Mouse (Mus musculus) MEL (cell line): ENCODE data around the gene Gnb1l.

Source experiments
- CHD1 ChIP-seq: IDR thresholded peaks from 2 replicates; pipeline ENCODE4 v1.6.1; 2012; ENCODE audit warnings: low read depth, mild to moderate bottlenecking, inconsistent platforms, low read length, improper control_type of control experiment
- CTCF ChIP-seq, 3 experiments: IDR thresholded peaks in 2 of 3; conservative IDR thresholded peaks in 1 of 3; 2 replicates each; pipeline ENCODE4 v1.5.1; 2011 to 2012; ENCODE audit warnings: low read length in 3 of 3, low read depth in 2 of 3, mild to moderate bottlenecking in 2 of 3, improper control_type of control experiment in 1 of 3, inconsistent platforms in 1 of 3, mixed read lengths in 1 of 3, moderate library complexity in 1 of 3; ENCODE audit not compliant: control insufficient read depth in 1 of 3, insufficient read depth in 1 of 3, poor library complexity in 1 of 3, severe bottlenecking in 1 of 3
- EP300 ChIP-seq, 2 experiments: IDR thresholded peaks; 2 replicates each; pipeline ENCODE4 v1.6.1; 2011; ENCODE audit warnings: improper control_type of control experiment in 2 of 2, low read length in 2 of 2, low read depth in 1 of 2, mild to moderate bottlenecking in 1 of 2
- GATA1 ChIP-seq: IDR thresholded peaks from 2 replicates; pipeline ENCODE4 v1.6.1; 2011; ENCODE audit warnings: low read depth, low read length, improper control_type of control experiment
- MAX ChIP-seq: IDR thresholded peaks from 2 replicates; pipeline ENCODE4 v1.6.1; 2011; ENCODE audit warnings: low read length, improper control_type of control experiment
- MAZ ChIP-seq: IDR thresholded peaks from 2 replicates; pipeline ENCODE4 v1.6.1; 2012; ENCODE audit warnings: low read depth, mild to moderate bottlenecking, inconsistent platforms, low read length, improper control_type of control experiment
- POLR2A ChIP-seq, 2 experiments: IDR thresholded peaks; 2 replicates each; pipeline ENCODE4 v1.6.1; 2011 to 2012; ENCODE audit warnings: low read length in 2 of 2, mild to moderate bottlenecking in 2 of 2, control low read depth in 1 of 2, improper control_type of control experiment in 1 of 2, low read depth in 1 of 2, moderate library complexity in 1 of 2; ENCODE audit not compliant: control insufficient read depth in 1 of 2, insufficient read depth in 1 of 2, poor library complexity in 1 of 2
- RAD21 ChIP-seq: IDR thresholded peaks from 2 replicates; pipeline ENCODE4 v1.6.1; 2011; ENCODE audit warnings: mild to moderate bottlenecking, low read depth, low read length, improper control_type of control experiment
- TAL1 ChIP-seq: IDR thresholded peaks from 2 replicates; pipeline ENCODE4 v1.6.1; 2012; ENCODE audit warnings: mild to moderate bottlenecking, inconsistent platforms, low read length, moderate library complexity, mixed read lengths
- TBP ChIP-seq: IDR thresholded peaks from 2 replicates; pipeline ENCODE4 v1.8.0; 2011; ENCODE audit warnings: low read depth, low read length, improper control_type of control experiment
- USF1 ChIP-seq: IDR thresholded peaks from 2 replicates; pipeline ENCODE4 v1.6.1; 2014; ENCODE audit warnings: low read depth, mild to moderate bottlenecking, inconsistent platforms, low read length, improper control_type of control experiment, moderate library complexity
- ZMIZ1 ChIP-seq: IDR thresholded peaks from 2 replicates; pipeline ENCODE4 v1.6.1; 2012; ENCODE audit warnings: low read depth, mild to moderate bottlenecking, inconsistent platforms, low read length, improper control_type of control experiment, moderate library complexity
- ZNF384 ChIP-seq: IDR thresholded peaks from 2 replicates; pipeline ENCODE4 v1.6.1; 2012; ENCODE audit warnings: low read depth, mild to moderate bottlenecking, inconsistent platforms, low read length, improper control_type of control experiment

DNA sequence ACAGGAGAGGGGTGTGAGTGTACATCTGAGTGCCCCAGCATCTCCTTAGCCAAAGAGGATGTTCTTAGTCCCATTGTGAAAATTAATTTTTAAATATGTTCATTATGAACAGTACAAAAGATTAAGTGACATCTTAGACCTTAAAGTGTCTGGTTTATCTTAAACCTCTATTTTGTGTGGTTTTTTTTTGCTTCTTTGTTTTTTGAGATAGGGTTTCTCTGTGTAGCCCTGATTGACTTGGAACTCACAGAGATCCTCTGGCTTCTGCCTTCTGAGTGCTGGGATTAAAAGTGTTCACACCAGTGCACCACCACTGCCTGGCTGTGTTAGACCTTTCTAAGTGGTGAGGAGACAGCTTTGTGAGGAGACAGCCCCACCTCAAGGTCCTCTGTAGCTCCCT is 39.9 kb upstream of the Gnb1l start:
- TF ChIP-seq CTCF (IDR thresholded peaks at IDR 0.05 in 2 of 3, conservative IDR thresholded peaks at IDR 0.05 in 1 of 3; ENCODE audit: control insufficient read depth in 1 of 3, insufficient read depth in 1 of 3, low read depth in 2 of 3, low read length in 3 of 3, poor library complexity in 1 of 3, severe bottlenecking in 1 of 3): no peak
- no peak for TF ChIP-seq MAX
- TF ChIP-seq ZMIZ1: no peak
- no peak for TF ChIP-seq POLR2A (IDR thresholded peaks at IDR 0.05; ENCODE audit: control insufficient read depth in 1 of 2, insufficient read depth in 1 of 2, low read depth in 1 of 2, low read length in 2 of 2, poor library complexity in 1 of 2)
- peak; percentile 82 for TF ChIP-seq GATA1
- peak; percentile 54 to 81; a peak in 3 of 4 replicates for TF ChIP-seq EP300 (IDR thresholded peaks at IDR 0.05; ENCODE audit: low read depth in 1 of 2, low read length in 2 of 2)
- no peak for TF ChIP-seq RAD21
- no peak for TF ChIP-seq USF1
- peak; percentile 45 for TF ChIP-seq TAL1
- TF ChIP-seq TBP: no peak
- peak; percentile 70 for TF ChIP-seq ZNF384
- no peak for TF ChIP-seq MAZ
- no peak for TF ChIP-seq CHD1
